10 mouse cellular contexts compared by ENCODE assay signal in the genomic region with DNA sequence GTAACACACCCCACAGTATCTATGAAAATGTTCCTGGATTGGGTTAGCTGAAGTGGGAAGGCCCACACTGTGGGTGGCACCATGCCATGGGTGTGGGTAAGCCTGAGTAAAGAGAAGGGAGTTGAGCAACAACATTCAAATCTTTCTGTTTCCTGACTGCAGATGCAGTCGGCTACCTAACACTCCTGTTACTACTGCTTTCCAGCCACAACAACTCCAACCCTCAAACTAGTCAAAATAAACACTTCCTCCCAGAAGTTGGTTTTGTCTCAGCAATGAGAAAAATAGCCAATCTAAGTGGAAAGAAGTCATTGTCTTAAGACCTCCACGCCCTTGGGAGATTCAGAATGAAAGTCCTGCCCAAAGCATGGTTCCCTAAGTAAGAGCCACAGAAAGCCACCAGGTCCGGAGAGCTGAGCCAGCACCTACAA. TPM values are rescaled to one million over a fixed set of nuclear protein-coding genes. Genes with fewer than 3 reads are reported as not detected.
A peak's percentile ranks its signal among the peaks of the same experiment; 100 is the strongest.
DNase-seq lines count a peak whose midpoint lies in the region; ATAC-seq and TF ChIP-seq lines count a peak whose summit lies in the region.
"Had no signal": no experiment of that assay in that cellular context is flagged by ENCODE, and none has a peak within 500 bp of the region (broad histone marks: within the 10 kb centered on the region; RNA-seq: fewer than 3 reads in every experiment).

No protein-coding gene starts in this region.

- ATAC-seq in heart, embryonic 12.5 days (ENCODE audit: insufficient number of reproducible peaks, low FRiP score) = no peak
- ATAC-seq in forebrain, embryonic 14.5 days = no peak

- no peak for TF ChIP-seq EP300 in heart, adult 2 months (IDR thresholded peaks at IDR 0.05; ENCODE audit: insufficient read depth, low read depth, low read length)

- peaks cover 13% of the 10 kb centered on the region for H3K4me1 ChIP-seq in heart, adult 2 months (ENCODE audit: control insufficient read depth, insufficient read depth, low read length)
- peaks cover 34% of the 10 kb centered on the region for H3K4me1 ChIP-seq in heart, embryonic 12.5 days (replicated peaks)
- peaks cover 6% of the 10 kb centered on the region; the same call in 1 of the 2 replicates for H3K4me1 ChIP-seq in forebrain, embryonic 14.5 days (ENCODE audit: control insufficient read depth, insufficient read depth, low read length)

- H3K27ac ChIP-seq in heart, adult 2 months = no peak overlapping the region
- no peak overlapping the region for H3K27ac ChIP-seq in heart, embryonic 12.5 days (ENCODE audit: poor library complexity, severe bottlenecking)
- no peak overlapping the region for H3K27ac ChIP-seq in forebrain, embryonic 14.5 days (ENCODE audit: low read depth, low read length)
- H3K27ac ChIP-seq: liver, embryonic 13.5 days had no signal

- 68% methylated on average over 3 of the region's 3 CpGs for WGBS in heart, adult 2 months
- 71% methylated on average over 3 of the region's 3 CpGs for WGBS in heart, embryonic 12.5 days
- WGBS in forebrain, embryonic 14.5 days = 94% methylated on average over 3 of the region's 3 CpGs

- no peaks in the 10 kb centered on the region for H3K79me2 ChIP-seq in heart, adult 2 months (replicated peaks; ENCODE audit: control insufficient read depth, insufficient read depth, low read length)

- H3K9me3 ChIP-seq in heart, embryonic 12.5 days (replicated peaks) = no peaks in the 10 kb centered on the region
- no peaks in the 10 kb centered on the region for H3K9me3 ChIP-seq in forebrain, embryonic 14.5 days (replicated peaks; ENCODE audit: control insufficient read depth, low read length)
- H3K9me3 ChIP-seq: G1E; liver, embryonic 13.5 days had no signal

- peak; percentile 43 to 69 for DNase-seq in heart, adult 2 months
- peak; percentile 69 for DNase-seq in fibroblast of lung, adult 2 months (ENCODE audit: low read depth)
- DNase-seq in layer of hippocampus, postnatal 36 days = peak; percentile 66 to 70
- peak; percentile 9 for DNase-seq in naive thymus-derived CD4-positive, alpha-beta T cell, adult 2 months (ENCODE audit: low read depth)
- DNase-seq in spleen, postnatal 4 days (ENCODE audit: low spot score in 2 of 2) = no peak
- DNase-seq in c-Kit-positive CD71-positive TER-119-positive erythroid progenitor cells, embryonic 14.5 days (ENCODE audit: low spot score) = no peak
- no peak for DNase-seq in forebrain, embryonic 14.5 days (ENCODE audit: low spot score)
- DNase-seq: liver, embryonic 13.5 days had no signal

- H3K9ac ChIP-seq in heart, adult 2 months (ENCODE audit: low read depth, low read length) = no peak overlapping the region
- H3K9ac ChIP-seq in heart, embryonic 12.5 days = no peak overlapping the region
- no peak overlapping the region for H3K9ac ChIP-seq in forebrain, embryonic 14.5 days (ENCODE audit: low read length)
- H3K9ac ChIP-seq: liver, embryonic 13.5 days had no signal

- no peak overlapping the region for H3K4me3 ChIP-seq in heart, adult 2 months
- no peak overlapping the region for H3K4me3 ChIP-seq in heart, embryonic 12.5 days
- no peak overlapping the region for H3K4me3 ChIP-seq in forebrain, embryonic 14.5 days (ENCODE audit: low read depth, low read length)
- H3K4me3 ChIP-seq: liver, embryonic 13.5 days had no signal

- no peak overlapping the region for H3K4me2 ChIP-seq in heart, embryonic 12.5 days
- no peak overlapping the region for H3K4me2 ChIP-seq in forebrain, embryonic 14.5 days (ENCODE audit: low read length)
- H3K4me2 ChIP-seq: liver, embryonic 13.5 days had no signal

- no peak for TF ChIP-seq CTCF in heart, adult 2 months (IDR thresholded peaks at IDR 0.05)

- H3K27me3 ChIP-seq in heart, adult 2 months (ENCODE audit: control insufficient read depth, insufficient read depth, low read length) = no peaks in the 10 kb centered on the region
- no peaks in the 10 kb centered on the region for H3K27me3 ChIP-seq in heart, embryonic 12.5 days (replicated peaks)
- H3K27me3 ChIP-seq in forebrain, embryonic 14.5 days (replicated peaks; ENCODE audit: control insufficient read depth, insufficient read depth, low read length) = no peaks in the 10 kb centered on the region

- intact Hi-C loops in heart, adult 2 months (cut with DNase I) = no loop called here

- TF ChIP-seq POLR2A in heart, adult 2 months (IDR thresholded peaks at IDR 0.05; ENCODE audit: insufficient read depth, low read depth, low read length) = no peak

- 0 out of 2 replicates have a peak, but pooled peaks cover 2% of the 10 kb centered on the region for H3K36me3 ChIP-seq in heart, adult 2 months (ENCODE audit: control insufficient read depth, insufficient read depth, low read length)
- H3K36me3 ChIP-seq in heart, embryonic 12.5 days = peaks cover 42% of the 10 kb centered on the region
- H3K36me3 ChIP-seq in forebrain, embryonic 14.5 days (ENCODE audit: control insufficient read depth, insufficient read depth, low read length) = peaks cover 27% of the 10 kb centered on the region
- H3K36me3 ChIP-seq: G1E had no signal

RNA-seq across cellular contexts. Expression of gene Pfkfb3, which starts 57.3 kb away (rescaled TPM):
- 10 to 100 TPM in 1 of 2 experiments, 1 to 10 TPM in 1; 9.0 to 12.1 TPM for total RNA-seq in heart, adult 2 months (2021)
- 13.1 and 14.3 TPM in 2 replicates for polyA plus RNA-seq in heart, adult 2 months (2012; rRNA removed)
- 11.8 and 12.6 TPM in 2 replicates for polyA plus RNA-seq in heart, embryonic 12.5 days (2016; fragmentation: Nextera tagmentation; extraction: Ambion mirVana)
- total RNA-seq in layer of hippocampus, postnatal 36 days (2021) = 10 to 100 TPM; 41.6 to 43.2 TPM
- 19.8 and 23.5 TPM in 2 replicates for polyA plus RNA-seq in forebrain, embryonic 14.5 days (2014; fragmentation: Nextera tagmentation; extraction: Ambion mirVana)
- polyA plus RNA-seq: G1E had no signal

Comparison
In these comparisons a context has a peak if more than half of its experiments do, and no peak if none do; other contexts are left out.
1. DNase-seq: peak in heart, adult 2 months (2 of 2), fibroblast of lung, adult 2 months (single experiment), layer of hippocampus, postnatal 36 days (2 of 2) and naive thymus-derived CD4-positive, alpha-beta T cell, adult 2 months (single experiment); none in spleen, postnatal 4 days (0 of 2), c-Kit-positive CD71-positive TER-119-positive erythroid progenitor cells, embryonic 14.5 days (single experiment) and forebrain, embryonic 14.5 days (single experiment).